Mouse (Mus musculus): Measurements from ENCODE around the gene Gfod2. TPM values are rescaled to one million over a fixed set of nuclear protein-coding genes. Genes with fewer than 3 reads are reported as not detected.

Gfod2 gene
- total and polyA plus RNA-seq, 3 experiments = 7.0 to 8.3 TPM; not detected in 1

DNA sequence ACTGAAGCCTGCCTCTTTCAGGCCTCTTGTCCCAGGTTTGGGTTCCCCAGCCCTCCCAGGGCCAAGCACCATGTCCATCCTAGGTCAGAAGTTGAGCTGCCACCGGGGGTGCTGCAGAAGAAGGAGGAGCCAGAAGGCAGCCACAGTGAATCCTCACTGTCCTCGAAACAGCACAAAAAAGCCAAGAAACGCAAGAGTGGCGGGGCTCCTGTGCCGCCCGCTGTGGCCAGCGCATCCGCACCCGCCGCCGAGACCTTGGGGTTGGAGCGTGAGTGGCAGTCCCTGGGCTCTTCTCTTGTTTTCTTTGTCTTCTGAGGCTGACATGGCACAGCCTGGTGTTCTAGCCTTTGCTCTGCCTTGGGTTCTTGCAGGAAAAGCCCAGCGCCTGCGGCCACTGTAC lies 49.1 kb downstream of the Gfod2 start:
- Histone ChIP-seq H3K4me3 (ENCODE audit: control insufficient read depth in 1 of 2, insufficient read depth in 1 of 2, low read depth in 2 of 2, low read length in 2 of 2) (no peak overlapping the region), H3K27ac (ENCODE audit: control insufficient read depth, low read depth, low read length) (no peak overlapping the region), H3K27me3 (ENCODE audit: control insufficient read depth in 1 of 2, insufficient read depth in 2 of 2, low read length in 2 of 2) (no peaks in the 10 kb centered on the region), H3K4me1 (ENCODE audit: control insufficient read depth in 1 of 2, insufficient read depth in 2 of 2, low read length in 2 of 2) (peaks cover 5 to 13% of the 10 kb centered on the region in 2 experiments; a peak in 3 of 4 replicates), H3K9ac (ENCODE audit: control insufficient read depth, low read depth, low read length, poor library complexity, severe bottlenecking) (no peak overlapping the region), H3K36me3 (ENCODE audit: control insufficient read depth in 1 of 2, insufficient read depth in 2 of 2, low read length in 2 of 2) (peaks cover 0 to 11% of the 10 kb centered on the region in 2 experiments; a peak in 2 of 4 replicates), H3K79me2 (ENCODE audit: control insufficient read depth, insufficient read depth, low read length, poor library complexity) (peaks cover 14% of the 10 kb centered on the region), H3K9me3 (replicated peaks; ENCODE audit: insufficient read depth, low read length) (no peaks in the 10 kb centered on the region)
- TF ChIP-seq BHLHE40 (IDR thresholded peaks at IDR 0.05; ENCODE audit: borderline replicate concordance, low read depth, low read length) (no peak), TAL1 (IDR thresholded peaks at IDR 0.05; ENCODE audit: low read length) (no peak), ZMIZ1 (IDR thresholded peaks at IDR 0.05; ENCODE audit: low read depth, low read length) (no peak), TCF12 (IDR thresholded peaks at IDR 0.05; ENCODE audit: low read depth, low read length) (no peak), ZC3H11A (IDR thresholded peaks at IDR 0.05; ENCODE audit: low read depth, low read length) (no peak), MAZ (IDR thresholded peaks at IDR 0.05; ENCODE audit: low read depth, low read length) (no peak), ZKSCAN1 (IDR thresholded peaks at IDR 0.05; ENCODE audit: low read depth, low read length) (no peak), CHD2 (IDR thresholded peaks at IDR 0.05; ENCODE audit: low read length) (no peak), RCOR1 (IDR thresholded peaks at IDR 0.05; ENCODE audit: low read depth, low read length) (no peak), JUND (IDR thresholded peaks at IDR 0.05; ENCODE audit: low read depth, low read length) (no peak), CHD1 (IDR thresholded peaks at IDR 0.05; ENCODE audit: low read depth, low read length) (no peak), UBTF (IDR thresholded peaks at IDR 0.05; ENCODE audit: borderline replicate concordance, insufficient read depth, low read depth, low read length) (no peak), HCFC1 (IDR thresholded peaks at IDR 0.05; ENCODE audit: low read depth, low read length) (no peak), MXI1 (IDR thresholded peaks at IDR 0.05; ENCODE audit: low read depth, low read length) (no peak), E2F4 (IDR thresholded peaks at IDR 0.05; ENCODE audit: borderline replicate concordance, low read depth, low read length) (no peak)
- no peak for DNase-seq (ENCODE audit: low read depth, low spot score)

DNA sequence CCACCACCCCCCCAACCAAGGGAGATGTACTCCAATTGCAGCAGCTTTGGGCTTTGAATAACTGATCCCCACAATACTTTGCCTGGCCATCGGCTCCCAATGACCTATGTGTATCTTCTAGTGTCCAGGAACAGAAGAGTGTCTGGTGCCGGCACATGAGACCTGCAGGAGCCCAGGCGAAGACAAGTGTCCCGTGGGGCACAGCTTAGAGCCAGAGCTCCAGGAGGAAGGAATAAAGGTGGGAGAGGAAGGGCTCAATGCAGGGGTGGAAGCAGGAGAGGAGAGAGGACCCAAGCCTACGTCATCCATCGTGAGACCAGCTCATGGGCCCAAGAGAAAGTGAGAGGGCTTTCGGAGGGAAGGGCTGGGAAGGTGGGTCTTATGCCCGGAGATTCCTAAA lies 49.8 kb downstream of the Gfod2 start:
- H3K79me2 ChIP-seq (ENCODE audit: control insufficient read depth, insufficient read depth, low read length, poor library complexity) = peaks cover 14% of the 10 kb centered on the region
- no peak overlapping the region for H3K4me3 ChIP-seq (ENCODE audit: control insufficient read depth in 1 of 2, insufficient read depth in 1 of 2, low read depth in 2 of 2, low read length in 2 of 2)
- no peaks in the 10 kb centered on the region for H3K9me3 ChIP-seq (replicated peaks; ENCODE audit: insufficient read depth, low read length)
- peaks cover 5 to 13% of the 10 kb centered on the region in 2 experiments; a peak in 3 of 4 replicates for H3K4me1 ChIP-seq (ENCODE audit: control insufficient read depth in 1 of 2, insufficient read depth in 2 of 2, low read length in 2 of 2)
- TF ChIP-seq ZNF384 (IDR thresholded peaks at IDR 0.05; ENCODE audit: low read depth, low read length) (no peak), SIN3A (IDR thresholded peaks at IDR 0.05; ENCODE audit: low read length) (no peak), MAFK (IDR thresholded peaks at IDR 0.05; ENCODE audit: borderline replicate concordance, low read depth, low read length) (no peak), CHD1 (IDR thresholded peaks at IDR 0.05; ENCODE audit: low read depth, low read length) (no peak), MAX (IDR thresholded peaks at IDR 0.05; ENCODE audit: low read length) (no peak), HCFC1 (IDR thresholded peaks at IDR 0.05; ENCODE audit: low read depth, low read length) (no peak), ZKSCAN1 (IDR thresholded peaks at IDR 0.05; ENCODE audit: low read depth, low read length) (no peak), BHLHE40 (IDR thresholded peaks at IDR 0.05; ENCODE audit: borderline replicate concordance, low read depth, low read length) (no peak), MYB (IDR thresholded peaks at IDR 0.05; ENCODE audit: low read depth, low read length) (no peak), TBP (IDR thresholded peaks at IDR 0.05; ENCODE audit: low read depth, low read length) (no peak), MYC (IDR thresholded peaks at IDR 0.05; ENCODE audit: low read depth, low read length) (no peak), ZMIZ1 (IDR thresholded peaks at IDR 0.05; ENCODE audit: low read depth, low read length) (no peak)
- H3K27me3 ChIP-seq (ENCODE audit: control insufficient read depth in 1 of 2, insufficient read depth in 2 of 2, low read length in 2 of 2) = no peaks in the 10 kb centered on the region
- no peak overlapping the region for H3K9ac ChIP-seq (ENCODE audit: control insufficient read depth, low read depth, low read length, poor library complexity, severe bottlenecking)
- no peak overlapping the region for H3K27ac ChIP-seq (ENCODE audit: control insufficient read depth, low read depth, low read length)
- no peak for DNase-seq (ENCODE audit: low read depth, low spot score)
- peaks cover 0 to 11% of the 10 kb centered on the region in 2 experiments; a peak in 2 of 4 replicates for H3K36me3 ChIP-seq (ENCODE audit: control insufficient read depth in 1 of 2, insufficient read depth in 2 of 2, low read length in 2 of 2)
